ENCODE assay signal across 14 mouse cellular contexts in genomic region chr6:99322132-99322904, GRCm38 (mm10).
"Had no signal": no experiment of that assay in that cellular context is flagged by ENCODE, and none has a peak within 500 bp of the region (broad histone marks: within the 10 kb centered on the region; RNA-seq: fewer than 3 reads in every experiment).

No protein-coding gene starts in this region.

- H3K27me3 ChIP-seq: limb, embryonic 13.5 days; neural tube, embryonic 13.5 days had no signal

- H3K36me3 ChIP-seq: limb, embryonic 13.5 days; neural tube, embryonic 13.5 days had no signal

- ATAC-seq: intestine, postnatal 0 days had no signal

- H3K27ac ChIP-seq: kidney, postnatal 0 days; limb, embryonic 13.5 days; liver, embryonic 14.5 days; neural tube, embryonic 13.5 days; stomach, postnatal 0 days had no signal

- H3K9ac ChIP-seq: limb, embryonic 13.5 days; liver, embryonic 14.5 days; neural tube, embryonic 13.5 days had no signal

- DNase-seq: kidney, adult 9 months; kidney, postnatal 36 days; layer of hippocampus, adult 9-11 months; left cerebral cortex, postnatal 4 days; lung, adult 18-20 months; lung, postnatal 36 days; midbrain, embryonic 14.5 days; right cerebral cortex, postnatal 14 days had no signal

- H3K4me2 ChIP-seq: limb, embryonic 13.5 days; neural tube, embryonic 13.5 days had no signal

- H3K4me1 ChIP-seq: limb, embryonic 13.5 days had no signal

- H3K9me3 ChIP-seq: limb, embryonic 13.5 days; neural tube, embryonic 13.5 days had no signal

- H3K4me3 ChIP-seq: limb, embryonic 13.5 days; neural tube, embryonic 13.5 days had no signal
